Mouse (Mus musculus): ENCODE measurements around the gene Saa2. TPM values are rescaled to one million over a fixed set of nuclear protein-coding genes. Genes with fewer than 3 reads are reported as not detected.
A peak's percentile ranks its signal among the peaks of the same experiment; 100 is the strongest.

Saa2 gene
- total RNA-seq, 2 experiments from 2014 or later = not detected

GRCm38 (mm10) chr7:46761049-46761795, 9.6 kb downstream of the Saa2 start:
- intact Hi-C loops (cut with DNase I) = no loop called here
- DNase-seq = no peak

- intact Hi-C loops (cut with DNase I) = no loop called here
- DNase-seq = no peak
Observed at GRCm38 (mm10) chr7:46762601-46763000, 11.0 kb downstream of the Saa2 start.

GRCm38 (mm10) chr7:46764672-46765071, 13.1 kb downstream of the Saa2 start:
- DNase-seq = no peak
- intact Hi-C loops (cut with DNase I) = no loop called here

GRCm38 (mm10) chr7:46767371-46767770, 15.8 kb downstream of the Saa2 start:
- DNase-seq = no peak
- intact Hi-C loops (cut with DNase I) = no loop called here

- intact Hi-C loops (cut with DNase I) = no loop called here
- DNase-seq = no peak
Observed at GRCm38 (mm10) chr7:46768451-46768850, 16.9 kb downstream of the Saa2 start.

- intact Hi-C loops (cut with DNase I) = no loop called here
- DNase-seq = peak; percentile 34 to 62
Observed at GRCm38 (mm10) chr7:46770706-46771105, 19.1 kb downstream of the Saa2 start.

GRCm38 (mm10) chr7:46789177-46789849, 37.7 kb downstream of the Saa2 start:
- DNase-seq = no peak
- intact Hi-C loops (cut with DNase I) = no loop called here

- intact Hi-C loops (cut with DNase I) = no loop called here
- no peak for DNase-seq
Observed at GRCm38 (mm10) chr7:46793871-46794270, 42.3 kb downstream of the Saa2 start.

GRCm38 (mm10) chr7:46795287-46796205, 44.0 kb downstream of the Saa2 start, which contains the start of the genes Hps5 and Gtf2h1:
TSS of gene Hps5 (minus strand) at chr7:46796064.
TSS of gene Gtf2h1 (plus strand) at chr7:46796103.
- intact Hi-C loops (cut with DNase I) = loop anchor here (1.0 to 5.0 kb wide), 3 partner anchors 50 to 213 kb away; partner anchors contain the start of genes Spty2d1 and Tsg101
- peak; percentile 98 for DNase-seq

- intact Hi-C loops (cut with DNase I) = loop anchor here (1.0 to 5.0 kb wide), 2 partner anchors 49 to 121 kb away; partner anchors contain the start of gene Tsg101
Observed at GRCm38 (mm10) chr7:46796206-46796679, 44.7 kb downstream of the Saa2 start.

GRCm38 (mm10) chr7:46796779-46797178, 45.2 kb downstream of the Saa2 start:
- DNase-seq = no peak
- intact Hi-C loops (cut with DNase I) = loop anchor here (1.0 to 5.0 kb wide), 2 partner anchors 49 to 121 kb away; partner anchors contain the start of gene Tsg101

More at GRCm38 (mm10) chr7:46796206-46796679, 44.7 kb downstream of the Saa2 start:
- DNase-seq = no peak

Other genes starting within 250 kb of the Saa2 start
- gene Sergef, start 112.0 kb upstream of the Saa2 start, total RNA-seq (2021) = 1 to 10 TPM; 3.0 to 4.7 TPM
- not detected for gene Tph1, start 79.3 kb upstream of the Saa2 start, total RNA-seq (2021)
- gene Saal1, start 41.1 kb upstream of the Saa2 start, total RNA-seq (2021) = 1 to 10 TPM; 3.8 to 4.3 TPM
- gene Saa3, start 36.1 kb upstream of the Saa2 start, total RNA-seq (2021) = 1 to 10 TPM; 1.4 to 1.8 TPM
- not detected for gene Saa4, start 19.2 kb upstream of the Saa2 start, total RNA-seq (2021)
- not detected for gene Saa1, start 8.8 kb upstream of the Saa2 start, total RNA-seq (2021)
- gene Hps5, start 44.3 kb downstream of the Saa2 start, total RNA-seq (2021) = 10 to 100 TPM in 1 of 2 experiments, 1 to 10 TPM in 1; 8.8 to 12.7 TPM
- 10 to 100 TPM; 16.9 to 19.5 TPM for gene Gtf2h1, start 44.3 kb downstream of the Saa2 start, total RNA-seq (2021)
- gene Ldha, start 89.7 kb downstream of the Saa2 start, total RNA-seq (2021) = 100 to 1,000 TPM; 776 to 801 TPM
- not detected for gene Ldhc, start 109.4 kb downstream of the Saa2 start, total RNA-seq (2021)
- gene Tsg101, start 168.2 kb downstream of the Saa2 start, total RNA-seq (2021) = 10 to 100 TPM; 60.5 to 61.6 TPM
- gene Uevld, start 206.7 kb downstream of the Saa2 start, total RNA-seq (2021) = 10 to 100 TPM in 1 of 2 experiments, 1 to 10 TPM in 1; 9.4 to 10.6 TPM
- not detected for gene Gm9999, start 231.8 kb downstream of the Saa2 start, total RNA-seq (2021)